Mouse (Mus musculus) large intestine, adult 2 months (tissue): ENCODE data around the gene Gm9733. TPM values are rescaled to one million over a fixed set of nuclear protein-coding genes. Genes with fewer than 3 reads are reported as not detected.
"Not testable (repeated sequence)": the region's sequence is repeated elsewhere in the genome, so short reads cannot be mapped to it uniquely, and the experiment has no call there.

Source experiments
- DNase-seq: peaks from one replicate; pipeline ENCODE4 v3.0.0-alpha.2; 2012; ENCODE audit warnings: low read depth, low spot score
- WGBS: fragments of 180-500 bp; shearing (Covaris S2); methylation state at CpG from one replicate; pipeline ENCODE4 v1.1.7; 2018; 5-methylcytosine and 5-hydroxymethylcytosine counted together
- polyA plus RNA-seq: library from polyadenylated mRNA; depleted of rRNA; stranded (reverse); fragments of >200 nt; gene quantifications from 2 replicates; pipeline ENCODE4 v1.2.3, GENCODE M21; 2012; rRNA removed

Gene Gm9733
- not detected in 2 replicates for polyA plus RNA-seq

- WGBS, result 81% methylated on average over 3 of the region's 3 CpGs
- no peak for DNase-seq
These were observed at the start of gene Gm9733 for GRCm38 (mm10) chr3:15332063-15332462. Gene Gm9733 (minus strand): TSS chr3:15332302.

GRCm38 (mm10) chr3:15355690-15356089 lies 23.6 kb upstream of the Gm9733 start:
- DNase-seq, result not testable (repeated sequence)
- WGBS, result 68% methylated on average over 3 of the region's 3 CpGs

- WGBS, result 89% methylated on average over 1 of the region's 2 CpGs
- not testable (repeated sequence) for DNase-seq
These were observed 18.2 kb upstream of the Gm9733 start for GRCm38 (mm10) chr3:15350318-15350717.

- 45% methylated on average over 3 of the region's 3 CpGs for WGBS
- not testable (repeated sequence) for DNase-seq
These were observed 13.5 kb upstream of the Gm9733 start for GRCm38 (mm10) chr3:15345606-15346005.

- DNase-seq, result no peak
- 69% methylated on average over 1 of the region's 1 CpGs for WGBS
These were observed 8.2 kb upstream of the Gm9733 start for GRCm38 (mm10) chr3:15340287-15340686.

DNA sequence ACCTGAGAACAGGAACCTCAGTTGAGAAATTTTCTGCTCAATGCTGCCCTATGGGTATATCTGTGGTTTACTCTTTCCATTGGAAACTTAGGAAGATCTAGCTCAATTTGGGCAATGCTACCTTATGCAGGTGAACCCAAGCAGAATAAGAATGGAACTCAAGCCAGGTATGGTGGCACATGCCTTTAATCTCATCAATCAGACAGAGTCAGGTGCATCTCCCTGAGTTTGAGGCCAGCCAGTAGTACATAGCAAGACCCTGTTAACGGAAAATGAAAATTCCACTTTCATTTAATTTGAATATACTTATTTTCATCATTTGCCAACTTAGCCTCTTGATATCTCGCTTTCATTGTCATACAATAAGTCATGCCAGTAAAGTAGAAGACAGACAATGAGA lies 2.1 kb upstream of the Gm9733 start:
- DNase-seq, result no peak
- WGBS, result 62% methylated on average over 2 of the region's 2 CpGs

- no peak for DNase-seq
- 61% methylated on average over 3 of the region's 3 CpGs for WGBS
These were observed 557 bp downstream of the Gm9733 start for GRCm38 (mm10) chr3:15331545-15331944.

DNA sequence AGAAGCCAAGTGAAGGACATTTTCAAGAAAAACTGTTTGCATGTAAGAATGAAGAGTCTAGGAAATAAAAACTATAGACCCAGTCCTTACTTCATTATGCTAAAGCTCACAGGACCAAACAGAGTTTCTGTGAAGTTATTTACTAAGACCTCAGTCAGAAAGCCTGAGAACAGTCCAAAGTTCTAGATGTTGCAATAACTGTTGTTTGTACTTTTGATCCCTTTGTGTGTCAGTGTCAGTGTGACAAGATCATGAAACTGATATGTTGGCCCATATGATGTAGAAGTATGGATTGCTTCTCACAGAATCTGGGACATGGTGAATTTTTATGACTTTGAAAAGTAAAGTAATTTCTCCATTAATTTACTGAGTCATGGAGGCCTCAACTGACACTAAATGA lies 2.6 kb downstream of the Gm9733 start:
- DNase-seq, result no peak

DNA sequence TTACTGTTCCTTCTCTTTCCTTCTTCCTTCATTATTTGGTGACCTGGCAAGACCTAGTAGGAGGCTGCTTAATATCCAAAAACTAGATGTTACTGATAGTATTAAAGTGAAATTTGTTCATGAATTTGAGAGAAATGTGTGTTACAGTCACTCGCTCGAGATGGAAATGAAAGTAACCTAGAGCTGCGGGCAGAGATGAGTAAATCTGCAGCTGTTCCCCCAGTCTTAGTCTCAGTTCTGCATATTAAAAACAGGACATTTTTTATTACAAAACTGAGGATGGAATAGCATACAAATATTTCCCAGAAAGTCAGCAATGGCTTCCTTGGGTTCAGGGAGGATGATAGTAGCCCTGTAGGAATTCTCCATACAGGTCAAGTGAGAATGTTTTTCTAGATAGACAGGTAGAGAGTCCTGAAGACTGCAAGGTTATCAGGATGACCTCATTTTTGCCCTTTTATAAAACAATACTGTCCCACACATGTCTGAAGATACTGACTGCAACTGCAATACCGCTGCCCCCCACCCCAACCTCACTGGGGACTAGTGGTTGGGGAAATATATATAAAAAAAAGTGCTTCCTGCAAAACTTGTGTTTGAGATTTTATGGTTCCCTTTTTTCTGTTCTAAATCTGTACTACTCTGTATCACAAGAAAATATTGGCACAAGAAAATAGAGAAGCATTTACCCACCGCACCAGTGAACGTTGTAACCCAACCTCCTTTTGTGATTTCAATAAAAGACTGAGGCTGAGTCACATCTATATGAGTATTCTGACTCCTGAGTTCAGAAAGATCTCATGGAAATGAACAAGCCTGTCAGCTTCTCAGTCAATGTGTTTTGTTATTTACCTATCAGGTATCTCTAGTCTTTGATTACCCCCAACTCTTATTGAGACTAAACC lies 47.4 kb downstream of the Gm9733 start:
- WGBS, result 73% methylated on average over 6 of the region's 6 CpGs
- no peak for DNase-seq

DNA sequence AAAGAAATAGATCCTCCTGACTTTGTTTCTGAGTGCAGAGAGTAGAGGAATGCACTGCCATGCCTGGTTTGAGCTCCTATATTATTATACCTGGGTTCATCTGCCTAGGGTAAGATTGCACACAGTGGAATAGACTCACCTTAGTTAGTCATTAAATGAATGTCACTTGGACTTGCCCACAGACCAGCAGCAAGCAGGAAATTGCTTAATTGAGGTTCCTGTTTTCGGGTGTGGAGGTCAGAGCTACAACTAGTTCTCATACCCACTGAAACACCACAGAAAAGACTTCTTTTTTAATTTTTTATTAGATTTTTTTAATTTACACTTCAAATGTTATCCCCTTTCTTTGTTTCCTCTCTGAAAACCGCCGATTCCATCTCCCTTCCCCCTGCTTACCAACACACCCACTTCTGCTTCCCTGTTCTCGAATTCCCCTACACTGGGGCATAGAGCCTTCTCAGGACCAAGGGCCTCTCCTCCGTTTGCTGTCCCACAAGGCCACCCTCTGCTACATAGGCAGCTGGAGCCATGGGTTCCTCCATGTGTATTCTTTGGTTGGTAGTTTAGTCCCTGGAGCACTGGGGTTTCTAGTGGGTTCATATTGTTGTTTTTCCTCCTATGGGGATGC lies 56.1 kb downstream of the Gm9733 start:
- 68% methylated on average over 5 of the region's 5 CpGs for WGBS
- no peak for DNase-seq

GRCm38 (mm10) chr3:15264450-15264849 lies 67.7 kb downstream of the Gm9733 start:
- 7% methylated on average over 3 of the region's 3 CpGs for WGBS
- DNase-seq, result no peak

- 71% methylated on average over 6 of the region's 6 CpGs for WGBS
- DNase-seq, result no peak
These were observed 76.4 kb downstream of the Gm9733 start for GRCm38 (mm10) chr3:15255726-15256125.

Other genes starting within 250 kb of the Gm9733 start
- gene Sirpb1a, start 94.2 kb upstream of the Gm9733 start, polyA plus RNA-seq, result 0.51 and 0.56 TPM in 2 replicates
- 0.14 and 0.15 TPM in 2 replicates for gene Sirpb1b, start 242.8 kb upstream of the Gm9733 start, polyA plus RNA-seq